ENCODE assay signal across 22 mouse cellular contexts in the genomic region with DNA sequence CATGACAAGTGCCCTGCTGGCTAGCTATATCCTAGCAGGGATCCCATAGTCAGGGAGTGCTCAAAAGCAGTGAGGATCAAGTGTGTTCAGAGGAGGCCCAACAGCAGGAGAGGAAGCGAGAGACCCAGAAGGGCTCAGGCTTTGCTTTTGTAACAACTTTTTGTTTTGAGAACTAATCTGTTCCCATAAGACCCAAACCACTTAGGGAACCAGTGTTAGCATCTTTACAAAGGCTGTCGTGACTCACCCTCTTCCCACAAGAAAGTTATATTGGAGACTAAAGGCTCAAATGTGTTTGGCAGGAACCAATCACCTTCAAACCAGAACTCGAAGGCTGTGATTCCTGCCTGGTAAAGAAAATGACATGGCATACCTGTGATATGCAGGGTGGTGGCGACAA. TPM values are rescaled to one million over a fixed set of nuclear protein-coding genes. Genes with fewer than 3 reads are reported as not detected.
A peak's percentile ranks its signal among the peaks of the same experiment; 100 is the strongest.
DNase-seq lines count a peak whose midpoint lies in the region; ATAC-seq and TF ChIP-seq lines count a peak whose summit lies in the region.
"Had no signal": no experiment of that assay in that cellular context is flagged by ENCODE, and none has a peak within 500 bp of the region (broad histone marks: within the 10 kb centered on the region; RNA-seq: fewer than 3 reads in every experiment).

No protein-coding gene starts in this region.

- no peak overlapping the region for H3K4me3 ChIP-seq in liver, adult 2 months (ENCODE audit: insufficient read depth, low read depth, low read length)

- H3K27ac ChIP-seq in liver, adult 2 months (replicated peaks; ENCODE audit: insufficient read depth, low read depth, low read length): no peak overlapping the region

- no peak overlapping the region for H3K9ac ChIP-seq in liver, adult 2 months (ENCODE audit: low read depth, low read length)

- no peaks in the 10 kb centered on the region for H3K79me2 ChIP-seq in liver, adult 2 months (ENCODE audit: control insufficient read depth, insufficient read depth, low read length)

- H3K27me3 ChIP-seq in liver, adult 2 months (ENCODE audit: control insufficient read depth, insufficient read depth, low read length): no peaks in the 10 kb centered on the region
- H3K27me3 ChIP-seq: CH12.LX, Patski had no signal

- WGBS in liver, adult 2 months: 91% methylated on average over 4 of the region's 4 CpGs

- no peak for DNase-seq in frontal cortex, postnatal 14 days (ENCODE audit: low spot score in 2 of 2)
- DNase-seq in heart, adult 11 months: peak; percentile 77
- no peak for DNase-seq in heart, adult 9 months (ENCODE audit: low spot score in 2 of 2)
- DNase-seq in liver, adult 2 months (ENCODE audit: extremely low read depth, low read depth, low spot score): peak; percentile 15
- DNase-seq in liver: no peak
- DNase-seq: adrenal gland, adult 2 months; adrenal gland, adult 8-10 months; adrenal gland, postnatal 10 days; adrenal gland, postnatal 14 days; adrenal gland, postnatal 25 days; adrenal gland, postnatal 36 days; B cell, adult 2 months; cerebellum, adult 11 months; cerebellum, adult 11-12 months; cerebellum, adult 18-20 months had no signal

- no peak for TF ChIP-seq CTCF in liver, adult 2 months (IDR thresholded peaks at IDR 0.05; ENCODE audit: low read depth, low read length)

- peak; percentile 53; the same call in 1 of the 2 replicates for ATAC-seq in frontal cortex, adult (ENCODE audit: low TSS enrichment)
- ATAC-seq: activated CD4-positive, CD25-positive, alpha-beta regulatory T cell, adult 4 months; CD4-positive, CD25-positive, alpha-beta regulatory T cell, adult 4 months; Patski had no signal

- H3K4me1 ChIP-seq in liver, adult 2 months (ENCODE audit: control insufficient read depth, insufficient read depth, low read length): no peaks in the 10 kb centered on the region

- H3K36me3 ChIP-seq in liver, adult 2 months (ENCODE audit: control insufficient read depth, insufficient read depth, low read length): no peaks in the 10 kb centered on the region
- H3K36me3 ChIP-seq: G1E had no signal

- TF ChIP-seq POLR2A in liver, adult 2 months (IDR thresholded peaks at IDR 0.05; ENCODE audit: extremely low read depth, insufficient read depth, low read length): no peak

RNA-seq across cellular contexts. Expression of a gene that starts 15.2 kb away (rescaled TPM):
- total RNA-seq in liver, adult 2 months (2014; rRNA removed): 1.2 TPM in 2 replicates
- polyA plus RNA-seq in liver, adult 2 months (2012; rRNA removed): 0.24 and 0.45 TPM in 2 replicates
- total RNA-seq: MEL had no signal
- polyA plus RNA-seq: G1E had no signal

Comparison
In these comparisons a context has a peak if more than half of its experiments do, and no peak if none do; other contexts are left out.
1. DNase-seq: peak in heart, adult 11 months (single experiment) and liver, adult 2 months (single experiment); none in frontal cortex, postnatal 14 days (0 of 2), heart, adult 9 months (0 of 2) and liver (single experiment).